Mouse (Mus musculus) lung, postnatal 0 days (tissue): ENCODE results near the gene Ggta1.
A peak's percentile ranks its signal among the peaks of the same experiment; 100 is the strongest.

Experiments
- CTCF ChIP-seq: IDR thresholded peaks from 2 replicates; pipeline ENCODE4 v1.5.1; 2016; ENCODE audit warnings: antibody characterized with exemption, mild to moderate bottlenecking
- EP300 ChIP-seq: IDR thresholded peaks from 2 replicates; pipeline ENCODE4 v1.6.1; 2016; ENCODE audit warnings: antibody characterized with exemption, mild to moderate bottlenecking, control low read depth

DNA sequence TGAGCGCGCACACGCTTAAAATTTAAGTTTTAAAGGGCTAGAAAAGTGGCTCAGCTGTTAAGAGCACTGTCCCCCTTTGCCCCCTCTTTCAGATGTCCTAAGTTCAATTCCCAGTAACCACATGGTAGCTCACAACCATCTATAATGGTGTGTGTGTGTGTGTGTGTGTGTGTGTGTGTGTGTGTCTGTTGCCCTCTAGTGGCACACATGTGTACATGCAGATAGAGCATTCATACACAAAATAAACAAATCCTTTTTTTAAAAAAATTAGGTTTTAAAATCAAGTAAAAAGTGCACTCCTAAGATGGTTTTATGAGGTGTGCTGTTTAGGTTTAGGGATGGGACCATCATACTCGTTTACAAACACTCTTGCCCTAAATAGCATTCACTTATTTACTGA is 49.2 kb upstream of the Ggta1 start:
- TF ChIP-seq CTCF: peak; percentile 65
- no peak for TF ChIP-seq EP300
